Mouse (Mus musculus) megakaryocyte, embryonic 14.5 days (primary cell): ENCODE data around the gene Yars. TPM values are rescaled to one million over a fixed set of nuclear protein-coding genes. Genes with fewer than 3 reads are reported as not detected.

Experiments used
- H3K27me3 ChIP-seq: replicated peaks from 2 replicates; pipeline ENCODE3; 2012; ENCODE audit warnings: inconsistent platforms
- H3K36me3 ChIP-seq: replicated peaks from 2 replicates; pipeline ENCODE3; 2012; ENCODE audit warnings: low read length, inconsistent platforms, mixed read lengths
- H3K4me1 ChIP-seq: 2 replicates; pipeline ENCODE4 v1.6.1; 2012; ENCODE audit warnings: inconsistent platforms
- H3K4me3 ChIP-seq: replicated peaks from 2 replicates; pipeline ENCODE3; 2012; ENCODE audit warnings: moderate library complexity, mild to moderate bottlenecking, inconsistent platforms
- H3K9me3 ChIP-seq: 2 replicates; pipeline ENCODE4 v1.6.1; 2012; ENCODE audit warnings: inconsistent platforms
- FLI1 ChIP-seq: IDR thresholded peaks from 2 replicates; pipeline ENCODE4 v1.6.1; 2012; ENCODE audit warnings: low read length, inconsistent platforms, mixed read lengths
- GATA1 ChIP-seq: IDR thresholded peaks from 3 replicates; pipeline ENCODE4 v1.6.1; 2012; ENCODE audit warnings: mixed read lengths, low read length, inconsistent platforms, borderline replicate concordance
- polyA plus RNA-seq: library from polyadenylated mRNA; stranded (reverse); fragments of >175 nt; gene quantifications from 2 replicates; pipeline ENCODE4 v1.2.3, GENCODE M21; 2012; ENCODE audit warnings: low replicate concordance; ENCODE audit not compliant: insufficient read depth

The Yars gene
- polyA plus RNA-seq, 1 experiment, result 17.4 TPM

- Histone ChIP-seq H3K4me1 (peaks cover 31% of the 10 kb centered on the region), H3K27me3 (peaks cover 91% of the 10 kb centered on the region), H3K9me3 (peaks cover 5% of the 10 kb centered on the region), H3K36me3 (peaks cover 27% of the 10 kb centered on the region), H3K4me3 (no peak overlapping the region)
- TF ChIP-seq GATA1, result no peak
- TF ChIP-seq FLI1, result no peak
These were observed 37.8 kb downstream of the Yars start for GRCm38 (mm10) chr4:129227170-129227984.

GRCm38 (mm10) chr4:129227985-129228381 lies 38.4 kb downstream of the Yars start:
- Histone ChIP-seq H3K9me3 (peaks cover 5% of the 10 kb centered on the region), H3K4me1 (peaks cover 37% of the 10 kb centered on the region), H3K27me3 (peaks cover 93% of the 10 kb centered on the region), H3K36me3 (peaks cover 23% of the 10 kb centered on the region), H3K4me3 (no peak overlapping the region)
- TF ChIP-seq FLI1 (no peak), GATA1 (no peak)

DNA sequence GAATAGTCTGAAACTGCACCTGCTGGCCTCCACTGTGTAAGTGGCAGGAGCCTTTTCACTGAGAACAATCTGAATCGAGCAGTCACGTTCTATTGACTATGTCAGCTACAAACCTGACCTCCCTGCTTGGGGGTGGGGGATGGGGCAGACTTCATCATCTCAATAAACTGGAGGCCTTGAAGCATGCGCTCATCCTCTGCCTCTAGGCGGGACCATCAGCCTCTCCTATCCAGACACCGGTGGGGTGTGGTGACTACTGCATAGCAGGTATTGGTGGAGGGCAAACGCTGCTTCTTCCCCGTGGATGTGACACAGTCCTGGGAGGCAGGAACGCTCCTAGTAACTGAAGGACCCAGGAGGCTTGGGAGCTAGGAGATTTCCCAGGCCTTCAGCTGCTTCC lies 41.4 kb downstream of the Yars start:
- Histone ChIP-seq H3K4me1 (peaks cover 58% of the 10 kb centered on the region), H3K27me3 (peaks cover 84% of the 10 kb centered on the region), H3K9me3 (peaks cover 5% of the 10 kb centered on the region), H3K4me3 (no peak overlapping the region), H3K36me3 (no peaks in the 10 kb centered on the region)
- TF ChIP-seq FLI1 (no peak), GATA1 (no peak)

DNA sequence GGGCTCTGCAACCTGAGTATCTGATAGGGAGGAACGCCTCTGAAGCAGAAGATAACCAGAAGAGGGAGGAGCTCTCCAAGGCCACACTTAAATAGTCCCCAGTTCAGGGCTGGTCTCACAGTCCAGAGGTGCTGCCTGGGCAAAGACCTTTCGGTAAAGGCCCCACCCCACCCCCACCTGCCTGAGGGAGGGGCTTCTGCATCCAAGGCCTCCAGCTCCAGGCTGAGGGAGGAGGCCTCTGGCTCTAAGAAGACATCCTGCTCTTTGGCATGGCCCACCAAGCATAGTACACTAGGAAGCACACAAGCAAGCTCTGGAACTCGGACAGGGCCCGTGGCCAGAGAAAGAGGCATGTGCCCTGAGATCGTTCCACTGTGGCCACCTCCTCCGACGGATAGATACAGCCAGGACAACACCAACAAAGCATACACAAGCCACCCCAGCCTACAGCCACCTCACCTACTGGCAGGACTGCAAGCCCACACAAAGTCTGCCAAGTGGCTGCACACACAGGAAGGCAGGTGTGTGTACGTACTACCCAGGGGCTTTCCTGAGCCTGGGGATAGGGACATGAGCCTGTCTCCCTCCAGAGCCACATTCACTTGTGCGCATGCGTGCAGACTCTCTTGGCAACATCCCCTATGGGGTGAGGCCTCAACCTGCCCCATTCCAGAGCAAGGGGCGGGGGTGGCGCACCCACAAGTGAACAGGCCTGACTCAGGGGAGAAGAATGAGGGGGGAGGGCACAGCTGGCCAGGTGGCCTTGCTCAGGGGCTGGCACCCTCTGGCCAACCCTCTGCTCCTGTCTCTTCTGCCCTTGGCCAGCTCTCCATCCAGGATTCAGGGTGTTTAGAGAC lies 42.3 kb downstream of the Yars start:
- no peak overlapping the region for H3K4me3 ChIP-seq
- peaks cover 83% of the 10 kb centered on the region for H3K27me3 ChIP-seq
- peaks cover 5% of the 10 kb centered on the region for H3K9me3 ChIP-seq
- peaks cover 60% of the 10 kb centered on the region for H3K4me1 ChIP-seq
- no peak for TF ChIP-seq FLI1
- H3K36me3 ChIP-seq, result no peaks in the 10 kb centered on the region

DNA sequence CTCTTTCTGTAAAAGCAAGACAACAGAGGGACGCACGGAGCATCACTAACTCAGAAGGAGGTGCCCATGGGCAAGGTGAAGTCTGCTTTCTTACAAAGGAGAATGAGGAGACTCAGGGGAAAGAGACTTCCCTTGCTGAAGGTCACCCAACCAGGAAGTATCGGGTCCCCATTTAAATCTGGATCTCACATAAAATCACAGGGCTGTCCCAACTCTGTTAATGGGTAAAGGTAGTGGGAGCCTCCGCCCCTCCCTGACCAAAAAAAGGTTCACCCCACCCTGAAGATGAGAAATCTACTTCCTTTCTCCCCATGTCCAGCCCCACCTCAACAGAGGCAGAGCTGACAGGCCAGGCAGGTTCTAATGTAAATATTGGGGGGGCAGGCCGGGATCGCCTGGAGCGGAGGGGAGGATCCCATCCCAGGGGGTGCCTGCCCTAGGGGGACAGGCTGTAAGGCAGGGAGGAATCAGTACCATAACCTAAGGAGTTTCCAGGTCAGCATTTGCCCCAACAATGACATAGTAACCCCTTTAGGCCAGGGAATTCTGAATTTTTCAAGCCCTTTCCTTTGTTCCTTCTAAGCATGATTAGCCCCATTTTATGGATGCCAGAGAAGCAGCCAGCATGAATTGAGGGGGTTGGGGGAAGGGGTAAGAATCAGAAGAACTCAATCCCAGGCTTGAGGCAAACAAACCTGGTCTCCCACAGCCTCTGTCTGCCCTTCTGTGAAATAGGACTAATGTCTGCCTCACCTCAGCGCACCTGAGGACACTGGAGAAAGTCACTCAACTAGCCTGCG lies 43.2 kb downstream of the Yars start:
- TF ChIP-seq FLI1 (no peak), GATA1 (no peak)
- Histone ChIP-seq H3K36me3 (no peaks in the 10 kb centered on the region), H3K4me1 (peaks cover 69% of the 10 kb centered on the region), H3K9me3 (peaks cover 5% of the 10 kb centered on the region), H3K4me3 (no peak overlapping the region), H3K27me3 (peaks cover 82% of the 10 kb centered on the region)

- Histone ChIP-seq H3K27me3 (peaks cover 85% of the 10 kb centered on the region), H3K36me3 (no peaks in the 10 kb centered on the region), H3K4me3 (peak overlapping the region; percentile 6), H3K9me3 (no peaks in the 10 kb centered on the region), H3K4me1 (peaks cover 86% of the 10 kb centered on the region)
- TF ChIP-seq GATA1 (peak; percentile 29; the same call in 1 of the 3 replicates), FLI1 (peak; percentile 68; the same call in 1 of the 2 replicates)
These were observed 44.9 kb downstream of the Yars start for GRCm38 (mm10) chr4:129234488-129234887.

DNA sequence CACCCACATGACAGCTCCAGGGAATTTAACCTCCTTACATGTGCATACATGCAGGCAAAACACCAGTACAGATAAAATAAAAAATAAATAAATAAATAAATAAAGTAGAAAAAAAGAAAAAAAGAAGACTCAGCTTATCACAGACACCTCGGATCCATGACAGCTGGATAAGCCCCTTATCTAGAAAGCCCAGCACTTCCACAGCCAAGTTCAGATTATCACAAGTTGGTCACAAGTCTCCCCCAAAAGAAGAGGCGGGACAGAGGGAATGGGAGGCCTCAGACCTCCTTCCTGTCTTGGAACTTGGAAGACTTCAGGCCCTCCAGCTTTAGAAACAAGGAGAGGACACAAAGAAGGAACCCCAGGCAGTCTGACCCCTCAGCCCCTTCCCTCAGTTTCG lies 45.6 kb downstream of the Yars start:
- no peak overlapping the region for H3K4me3 ChIP-seq
- no peaks in the 10 kb centered on the region for H3K9me3 ChIP-seq
- H3K27me3 ChIP-seq, result peaks cover 86% of the 10 kb centered on the region
- no peak for TF ChIP-seq GATA1
- TF ChIP-seq FLI1, result no peak
- H3K4me1 ChIP-seq, result peaks cover 91% of the 10 kb centered on the region
- H3K36me3 ChIP-seq, result no peaks in the 10 kb centered on the region

DNA sequence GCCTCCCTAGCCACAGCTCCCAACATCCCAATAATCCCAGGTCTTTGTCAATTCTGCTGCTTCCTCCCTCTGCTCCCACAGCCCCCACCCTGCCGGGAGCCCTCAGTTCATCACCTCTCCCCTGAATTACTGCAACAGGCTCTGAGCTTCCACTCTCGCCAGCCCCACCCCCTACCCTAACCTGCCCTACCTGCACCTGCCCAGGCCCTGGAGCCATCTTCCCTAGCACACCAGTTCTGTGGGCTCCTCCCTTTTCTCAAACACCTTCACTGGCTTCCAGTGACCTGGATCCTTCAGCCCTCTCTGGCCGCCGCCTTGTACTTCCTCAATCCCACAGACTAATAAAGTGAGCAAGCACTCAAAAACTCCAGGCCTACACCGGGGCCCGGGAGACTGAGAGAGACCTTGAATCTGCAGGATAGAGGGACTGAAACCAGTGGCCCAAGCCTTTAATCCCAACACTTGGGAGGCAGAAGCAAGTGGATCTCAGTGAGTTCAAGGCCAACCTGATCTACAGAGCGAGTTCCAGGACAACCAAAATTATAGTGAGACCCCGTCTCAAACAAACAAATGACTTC lies 46.8 kb downstream of the Yars start:
- no peak overlapping the region for H3K4me3 ChIP-seq
- H3K36me3 ChIP-seq, result no peaks in the 10 kb centered on the region
- TF ChIP-seq FLI1 (no peak), GATA1 (no peak)
- peaks cover 88% of the 10 kb centered on the region for H3K4me1 ChIP-seq
- no peaks in the 10 kb centered on the region for H3K9me3 ChIP-seq
- peaks cover 85% of the 10 kb centered on the region for H3K27me3 ChIP-seq

DNA sequence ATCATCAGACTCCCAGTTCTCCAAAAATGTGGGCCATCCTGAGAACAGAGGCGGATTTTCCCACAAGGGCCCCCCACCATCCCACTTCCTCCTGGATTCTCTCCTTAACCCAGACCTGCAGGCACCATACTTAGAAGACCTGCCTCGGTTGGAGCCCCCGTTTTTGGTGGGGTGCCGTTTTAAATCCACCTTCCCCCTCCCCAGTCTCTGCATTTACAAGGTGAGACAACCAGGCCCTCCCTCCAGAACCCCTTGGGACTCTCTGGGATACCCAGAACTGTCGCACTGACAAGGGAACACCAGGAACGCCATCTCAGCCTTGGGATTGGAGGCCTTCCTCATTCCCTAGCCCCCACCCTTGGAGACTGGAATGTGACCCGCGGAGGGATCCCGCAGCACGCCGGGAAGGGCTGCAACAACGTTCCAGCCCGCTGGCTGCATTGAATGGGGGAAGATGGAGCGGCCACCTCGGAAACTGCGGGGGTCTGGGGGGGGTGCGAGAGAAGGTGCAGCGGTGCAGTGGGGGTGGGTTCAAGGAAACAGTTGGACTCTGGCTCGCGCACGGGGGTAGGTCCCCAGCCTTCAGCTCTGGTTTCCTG lies 48.4 kb downstream of the Yars start:
- H3K36me3 ChIP-seq, result no peaks in the 10 kb centered on the region
- peaks cover 88% of the 10 kb centered on the region for H3K4me1 ChIP-seq
- H3K4me3 ChIP-seq, result no peak overlapping the region
- peaks cover 81% of the 10 kb centered on the region for H3K27me3 ChIP-seq
- TF ChIP-seq GATA1, result no peak
- no peak for TF ChIP-seq FLI1
- no peaks in the 10 kb centered on the region for H3K9me3 ChIP-seq
